Mouse (Mus musculus) limb, embryonic 10.5 days (tissue): Measurements from ENCODE around the gene Ctla2a. TPM values are rescaled to one million over a fixed set of nuclear protein-coding genes. Genes with fewer than 3 reads are reported as not detected.
"Not testable (repeated sequence)": the region's sequence is repeated elsewhere in the genome, so short reads cannot be mapped to it uniquely, and the experiment has no call there.

Experiments used
- DNase-seq: peaks from one replicate; pipeline ENCODE4 v3.0.0-alpha.2; 2017; ENCODE audit warnings: low spot score
- H3K27ac ChIP-seq: fragments of 300-500 bp; sonication (generic); 2 replicates; pipeline ENCODE4 v1.5.1; 2016; ENCODE audit warnings: mild to moderate bottlenecking
- H3K27me3 ChIP-seq: fragments of 300-500 bp; sonication (generic); 2 replicates; pipeline ENCODE4 v1.6.1; 2016; ENCODE audit warnings: low read depth, mild to moderate bottlenecking; ENCODE audit not compliant: poor library complexity, severe bottlenecking
- H3K36me3 ChIP-seq: fragments of 300-500 bp; sonication (generic); 2 replicates; pipeline ENCODE4 v1.6.1; 2016; ENCODE audit warnings: mild to moderate bottlenecking, moderate library complexity
- H3K4me1 ChIP-seq: fragments of 300-500 bp; sonication (generic); 2 replicates; pipeline ENCODE4 v1.6.1; 2016
- H3K4me3 ChIP-seq: fragments of 300-500 bp; sonication (generic); 2 replicates; pipeline ENCODE4 v1.5.1; 2016; ENCODE audit warnings: mild to moderate bottlenecking, moderate library complexity
- H3K9me3 ChIP-seq: fragments of 300-500 bp; sonication (generic); replicated peaks from 2 replicates; pipeline ENCODE4 v1.6.1; 2016; ENCODE audit warnings: mild to moderate bottlenecking
- WGBS: fragments of 180-500 bp; shearing (Covaris S2); methylation state at CpG from one replicate; pipeline ENCODE4 v1.1.7; 2016; 5-methylcytosine and 5-hydroxymethylcytosine counted together
- polyA plus RNA-seq: library from polyadenylated mRNA; unstranded; fragments of >200 nt; fragmentation: Nextera tagmentation; extraction: Ambion mirVana; gene quantifications from 2 replicates; pipeline ENCODE4 v1.2.1, GENCODE M21; 2016

Gene Ctla2a
- 9.6 and 11.3 TPM in 2 replicates for polyA plus RNA-seq

DNA sequence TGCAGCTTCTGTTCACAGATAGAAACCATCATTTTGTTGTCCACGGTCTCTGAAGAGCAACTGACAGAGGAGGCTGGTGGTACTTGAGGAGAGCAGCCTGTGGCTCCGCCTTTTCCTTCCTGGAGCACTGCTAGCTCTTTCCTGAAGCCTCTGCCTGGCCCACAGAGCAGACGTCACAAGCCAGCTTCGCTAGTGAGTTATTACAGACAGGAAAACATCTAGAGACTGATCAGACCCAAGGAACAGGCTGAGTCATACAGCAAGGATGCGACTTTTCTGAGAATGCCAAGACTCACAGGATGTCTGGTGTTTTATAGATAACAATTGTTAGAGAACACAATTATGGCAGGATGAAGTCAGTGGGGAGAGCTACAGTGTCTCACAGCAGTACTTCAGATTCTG lies at the start of gene Ctla2a, which contains the start of gene Gm49391:
Gene Ctla2a (minus strand): TSS at position 126 of the 402 bp plus-strand sequence.
Gene Gm49391 (minus strand): TSS at position 72 of the 402 bp plus-strand sequence.
- H3K36me3 ChIP-seq = no peaks in the 10 kb centered on the region
- H3K27me3 ChIP-seq = no peaks in the 10 kb centered on the region
- no peak within 1 kb of the TSS for H3K27ac ChIP-seq
- no peak for DNase-seq
- H3K4me1 ChIP-seq = no peaks in the 10 kb centered on the region
- 72% methylated on average over 5 of the region's 5 CpGs for WGBS
- H3K9me3 ChIP-seq = no peaks in the 10 kb centered on the region
- H3K4me3 ChIP-seq = no peak within 1 kb of the TSS

DNA sequence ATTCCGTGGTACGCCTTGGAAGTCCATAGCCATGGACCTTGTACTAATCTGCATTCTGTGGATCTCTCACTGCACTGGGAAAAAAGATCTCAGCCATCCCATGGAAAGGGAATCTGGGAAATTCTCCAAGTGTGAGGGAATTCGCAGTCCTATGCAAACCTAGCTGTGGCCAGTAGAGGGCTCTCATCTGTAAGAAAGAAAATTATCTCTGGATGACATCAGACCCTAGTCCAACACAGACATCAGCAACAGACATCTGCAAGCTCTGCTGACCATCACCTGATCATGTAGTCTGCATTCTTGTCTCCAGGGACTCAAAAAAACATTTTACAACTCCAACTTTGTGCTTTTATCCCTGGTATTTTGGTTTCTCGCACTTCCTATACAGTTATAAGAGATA lies 35.9 kb upstream of the Ctla2a start:
- not testable (repeated sequence) for H3K27ac ChIP-seq, H3K9me3 ChIP-seq, H3K4me1 ChIP-seq, H3K36me3 ChIP-seq, H3K4me3 ChIP-seq, DNase-seq, H3K27me3 ChIP-seq
- 70% methylated on average over 4 of the region's 4 CpGs for WGBS

DNA sequence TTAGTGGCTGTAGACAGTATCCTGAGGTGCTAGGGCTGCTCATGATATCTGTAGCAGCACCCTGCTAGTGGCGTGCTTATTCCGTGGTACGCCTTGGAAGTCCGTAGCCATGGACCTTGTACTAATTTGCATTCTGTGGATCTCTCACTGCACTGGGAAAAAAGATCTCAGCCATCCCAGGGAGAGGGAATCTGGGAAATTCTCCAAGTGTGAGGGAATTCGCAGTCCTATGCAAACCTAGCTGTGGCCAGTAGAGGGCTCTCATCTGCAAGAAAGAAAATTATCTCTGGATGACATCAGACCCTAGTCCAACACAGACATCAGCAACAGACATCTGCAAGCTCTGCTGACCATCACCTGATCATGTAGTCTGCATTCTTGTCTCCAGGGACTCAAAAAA lies 27.6 kb upstream of the Ctla2a start:
- not testable (repeated sequence) for H3K9me3 ChIP-seq, H3K27me3 ChIP-seq, DNase-seq, H3K36me3 ChIP-seq, H3K27ac ChIP-seq, H3K4me3 ChIP-seq, H3K4me1 ChIP-seq
- whole genome bisulfite sequencing = 40% methylated on average over 5 of the region's 5 CpGs

DNA sequence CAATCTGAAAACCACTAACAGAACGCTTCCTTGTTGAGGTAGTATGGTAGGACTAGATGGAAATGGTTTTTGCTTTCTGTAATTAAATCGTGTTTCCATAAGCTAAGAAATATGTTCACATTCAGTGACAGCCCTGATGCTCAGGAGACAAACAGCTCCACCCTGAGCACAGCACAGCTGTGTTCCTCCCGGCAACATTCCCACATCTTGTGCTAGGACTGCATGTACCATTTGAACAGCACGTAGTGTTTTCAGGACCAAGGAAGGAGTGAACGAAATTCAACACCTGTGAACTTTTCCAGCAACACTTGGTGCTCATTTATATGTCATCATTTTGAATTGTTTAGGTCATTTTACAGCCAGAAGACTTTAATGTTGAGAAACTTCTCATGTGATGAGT lies 25.3 kb upstream of the Ctla2a start:
- Histone ChIP-seq H3K4me3 (no peak overlapping the region), H3K27ac (no peak overlapping the region), H3K9me3 (no peaks in the 10 kb centered on the region), H3K4me1 (no peaks in the 10 kb centered on the region), H3K36me3 (no peaks in the 10 kb centered on the region), H3K27me3 (no peaks in the 10 kb centered on the region)
- WGBS = 75% methylated on average over 5 of the region's 5 CpGs
- DNase-seq = no peak

DNA sequence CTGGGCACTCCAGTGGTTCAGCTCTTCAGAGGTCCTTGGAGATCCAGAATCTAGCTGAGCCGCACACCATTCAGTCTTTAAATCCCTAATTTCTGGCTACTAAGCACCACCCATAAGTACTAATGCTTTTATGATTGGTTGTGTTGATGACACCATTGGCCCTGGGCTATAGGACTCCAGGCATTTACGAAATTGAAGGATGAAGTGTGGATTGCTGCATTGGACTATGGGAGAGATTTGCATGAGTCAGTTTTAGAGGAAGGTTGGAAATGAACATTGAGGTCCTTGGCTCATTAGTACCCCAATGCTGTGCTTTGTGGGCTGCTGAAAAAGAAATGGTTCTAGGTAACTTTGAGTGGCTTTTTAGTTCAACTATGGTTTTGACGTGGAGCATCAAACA lies 5.5 kb upstream of the Ctla2a start, which contains the start of gene Tpbpa:
Gene Tpbpa (minus strand): TSS at position 101 of the 400 bp plus-strand sequence.
- H3K4me1 ChIP-seq = not testable (repeated sequence)

DNA sequence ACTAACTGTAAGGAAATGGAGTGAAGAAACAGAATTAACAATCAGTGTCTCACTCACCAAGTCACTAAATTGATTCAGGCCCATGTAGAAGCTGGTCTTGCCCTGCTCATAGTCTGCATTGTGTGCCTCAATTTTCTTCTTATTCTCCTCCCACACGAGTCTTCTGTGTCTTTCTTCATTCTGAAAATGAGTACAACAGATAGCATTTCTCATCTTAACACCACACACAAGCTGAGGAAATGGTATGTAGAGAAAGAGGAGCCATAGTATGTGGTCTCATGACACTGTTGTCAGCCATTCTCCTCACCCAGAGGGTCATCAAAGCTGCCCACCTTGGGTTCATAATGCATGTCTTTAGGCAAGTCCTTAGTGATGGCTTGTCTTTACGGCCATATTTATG lies 935 bp downstream of the Ctla2a start, which contains the start of gene Gm49393:
Gene Gm49393 (minus strand): TSS at position 101 of the 400 bp plus-strand sequence.
- not testable (repeated sequence) for H3K36me3 ChIP-seq, H3K27ac ChIP-seq, H3K4me3 ChIP-seq, H3K27me3 ChIP-seq, H3K9me3 ChIP-seq, DNase-seq, H3K4me1 ChIP-seq
- WGBS = 82% methylated on average over 2 of the region's 2 CpGs

More for the DNA sequence above, 5.5 kb upstream of the Ctla2a start, which contains the start of gene Tpbpa:
- WGBS = 83% methylated on average over 3 of the region's 3 CpGs
- not testable (repeated sequence) for H3K27me3 ChIP-seq, DNase-seq, H3K36me3 ChIP-seq, H3K9me3 ChIP-seq, H3K4me3 ChIP-seq, H3K27ac ChIP-seq

DNA sequence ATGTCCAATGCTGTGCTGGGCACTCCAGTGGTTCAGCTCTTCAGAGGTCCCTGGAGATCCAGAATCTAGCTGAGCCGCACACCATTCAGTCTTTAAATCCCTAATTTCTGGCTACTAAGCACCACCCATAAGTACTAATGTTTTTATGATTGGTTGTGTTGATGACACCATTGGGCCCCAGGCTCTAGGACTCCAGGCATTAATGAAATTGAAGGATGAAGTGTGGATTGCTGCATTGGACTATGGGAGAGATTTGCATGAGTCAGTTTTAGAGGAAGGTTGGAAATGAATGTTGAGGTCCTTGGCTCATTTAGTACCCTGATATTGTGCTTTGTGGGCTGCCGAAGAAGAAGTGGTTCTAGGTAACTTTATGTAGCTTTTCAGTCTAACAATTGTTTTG lies 31.6 kb downstream of the Ctla2a start, which contains the start of gene Tpbpb:
Gene Tpbpb (minus strand): TSS at position 101 of the 400 bp plus-strand sequence.
- H3K27me3 ChIP-seq, H3K4me1 ChIP-seq, H3K27ac ChIP-seq, H3K9me3 ChIP-seq, DNase-seq, H3K36me3 ChIP-seq, H3K4me3 ChIP-seq: not testable (repeated sequence)
- whole genome bisulfite sequencing = 93% methylated on average over 2 of the region's 2 CpGs

DNA sequence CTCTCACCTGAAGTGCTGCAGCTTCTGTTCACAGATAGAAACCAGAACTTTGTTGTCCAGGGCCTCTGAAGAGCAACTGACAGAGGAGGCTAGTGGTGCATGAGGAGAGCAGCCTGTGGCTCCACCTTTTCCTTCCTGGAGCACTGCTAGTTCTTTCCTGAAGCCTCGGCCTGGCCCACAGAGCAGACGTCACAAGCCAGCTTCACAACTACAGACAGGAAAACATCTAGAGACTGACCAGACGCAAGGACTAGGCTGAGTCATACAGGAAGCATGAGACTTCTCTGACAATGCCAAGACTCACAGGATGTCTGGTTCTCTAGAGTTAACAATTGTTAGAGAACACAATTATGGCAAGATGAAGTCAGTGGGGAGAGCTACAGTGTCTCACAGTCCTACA lies 39.1 kb downstream of the Ctla2a start, which contains the start of gene Ctla2b:
Gene Ctla2b (minus strand): TSS at position 120 of the 400 bp plus-strand sequence.
- H3K9me3 ChIP-seq = no peaks in the 10 kb centered on the region
- H3K36me3 ChIP-seq = no peaks in the 10 kb centered on the region
- H3K27me3 ChIP-seq = no peaks in the 10 kb centered on the region
- 89% methylated on average over 3 of the region's 3 CpGs for WGBS
- no peak for DNase-seq
- H3K4me3 ChIP-seq = no peak within 1 kb of the TSS
- no peaks in the 10 kb centered on the region for H3K4me1 ChIP-seq
- no peak within 1 kb of the TSS for H3K27ac ChIP-seq

DNA sequence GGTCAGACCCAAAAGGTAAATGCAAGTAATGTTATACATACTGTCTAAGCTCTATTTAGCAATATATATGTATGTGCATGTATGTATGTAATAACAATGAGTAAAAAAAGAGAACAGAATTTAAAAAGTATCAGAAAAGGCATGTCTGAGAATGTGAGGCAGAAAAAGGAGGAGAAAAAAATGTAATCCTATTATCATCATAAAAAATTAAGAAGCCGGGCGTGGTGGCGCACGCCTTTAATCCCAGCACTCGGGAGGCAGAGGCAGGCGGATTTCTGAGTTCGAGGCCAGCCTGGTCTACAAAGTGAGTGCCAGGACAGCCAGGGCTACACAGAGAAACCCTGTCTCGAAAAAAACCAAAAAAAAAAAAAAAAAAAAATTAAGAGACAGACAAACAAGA lies 39.6 kb downstream of the Ctla2a start, which contains the start of gene Gm49392:
Gene Gm49392 (minus strand): TSS at position 101 of the 400 bp plus-strand sequence.
- not testable (repeated sequence) for H3K4me1 ChIP-seq, H3K27me3 ChIP-seq, H3K4me3 ChIP-seq, H3K27ac ChIP-seq, H3K9me3 ChIP-seq, H3K36me3 ChIP-seq, DNase-seq
- WGBS = 93% methylated on average over 8 of the region's 8 CpGs

DNA sequence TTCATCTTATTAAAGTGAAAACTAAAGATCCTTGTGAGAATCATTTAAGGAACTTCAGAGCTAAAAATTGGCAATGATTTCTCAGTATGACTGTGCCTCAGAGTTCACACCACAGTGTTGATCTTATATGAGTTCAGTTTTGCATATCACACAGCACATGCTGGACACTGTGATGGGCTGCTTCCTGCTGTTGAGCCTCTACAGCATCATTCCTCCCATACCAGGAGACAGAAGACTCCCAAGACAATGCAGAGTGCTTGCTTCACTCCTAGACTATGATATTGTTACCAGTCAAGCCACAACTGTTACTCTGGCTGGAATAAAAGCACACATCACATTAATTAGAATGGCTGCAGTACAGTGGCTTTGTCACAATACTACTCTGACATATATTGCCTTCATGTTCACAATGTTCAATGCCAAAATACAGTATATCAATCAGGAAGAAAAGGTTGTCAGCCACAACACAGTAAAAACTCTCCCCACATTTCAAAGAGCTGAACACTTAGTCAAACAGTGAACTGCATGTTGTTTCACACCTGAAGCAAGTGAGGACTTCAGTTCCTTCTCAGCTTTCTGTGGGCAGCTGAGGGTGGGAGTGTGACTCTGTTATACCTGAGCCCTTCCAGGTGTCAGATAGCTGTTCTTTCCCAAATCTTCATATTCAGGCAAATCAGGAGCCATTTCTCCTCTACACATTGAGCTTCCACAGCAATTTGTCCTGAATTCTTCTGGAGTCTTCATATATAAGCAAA lies 40.8 kb downstream of the Ctla2a start:
- H3K4me1 ChIP-seq = no peaks in the 10 kb centered on the region

DNA sequence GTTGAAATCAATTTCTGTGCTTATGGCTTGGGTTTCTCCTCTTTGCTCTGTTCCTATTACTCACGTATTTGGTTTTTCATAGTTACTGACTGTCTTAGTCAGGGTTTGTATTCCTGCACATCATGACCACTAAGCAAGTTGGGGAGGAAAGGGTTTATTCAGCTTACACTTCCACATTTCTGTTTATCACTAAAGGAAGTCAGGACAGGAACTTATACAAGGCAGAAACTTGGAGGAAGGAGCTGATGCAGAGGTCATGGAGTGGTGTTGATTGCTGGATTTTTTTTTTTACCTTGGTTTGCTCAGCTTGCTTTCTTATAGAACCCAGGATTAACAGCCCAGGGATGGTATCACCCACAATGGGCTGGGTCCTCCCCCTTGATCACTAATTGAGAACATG lies 44.1 kb downstream of the Ctla2a start:
- Histone ChIP-seq H3K4me3 (no peak overlapping the region), H3K4me1 (no peaks in the 10 kb centered on the region), H3K27ac (no peak overlapping the region), H3K36me3 (no peaks in the 10 kb centered on the region), H3K9me3 (no peaks in the 10 kb centered on the region), H3K27me3 (no peaks in the 10 kb centered on the region)
- DNase-seq = no peak
- 82% methylated on average over 1 of the region's 1 CpGs for WGBS

More for the DNA sequence above, 40.8 kb downstream of the Ctla2a start:
- no peak overlapping the region for H3K27ac ChIP-seq
- H3K36me3 ChIP-seq = no peaks in the 10 kb centered on the region
- H3K27me3 ChIP-seq = no peaks in the 10 kb centered on the region
- no peaks in the 10 kb centered on the region for H3K9me3 ChIP-seq
- DNase-seq = no peak
- no peak overlapping the region for H3K4me3 ChIP-seq
